Mouse (Mus musculus): ENCODE data around the gene Smg5.
"Not testable (repeated sequence)": the region's sequence is repeated elsewhere in the genome, so short reads cannot be mapped to it uniquely, and the experiment has no call there.

The Smg5 gene

GRCm38 (mm10) chr3:88354396-88355165 is 18.5 kb downstream of the Smg5 start:
- no peak for DNase-seq (ENCODE audit: low spot score)

- peak; percentile 23 for DNase-seq (ENCODE audit: low spot score)
These were observed 23.5 kb downstream of the Smg5 start for GRCm38 (mm10) chr3:88359584-88359983.

- DNase-seq (ENCODE audit: low spot score) = no peak
These were observed 23.9 kb downstream of the Smg5 start for GRCm38 (mm10) chr3:88359989-88360388.

- no peak for DNase-seq (ENCODE audit: low spot score)
These were observed 25.0 kb downstream of the Smg5 start for GRCm38 (mm10) chr3:88361096-88361495.

GRCm38 (mm10) chr3:88361612-88362313 is 25.7 kb downstream of the Smg5 start:
- no peak for DNase-seq (ENCODE audit: low spot score)

- DNase-seq (ENCODE audit: low spot score) = no peak
These were observed 27.6 kb downstream of the Smg5 start for GRCm38 (mm10) chr3:88363700-88364099.

- DNase-seq (ENCODE audit: low spot score) = peak; percentile 43
These were observed 28.3 kb downstream of the Smg5 start, which contains the start of gene Paqr6 for GRCm38 (mm10) chr3:88364337-88364736. TSS of gene Paqr6 (plus strand) at chr3:88364584.

GRCm38 (mm10) chr3:88365705-88366361 is 29.8 kb downstream of the Smg5 start:
- DNase-seq (ENCODE audit: low spot score) = no peak

- DNase-seq (ENCODE audit: low spot score) = peak; percentile 41
These were observed 30.9 kb downstream of the Smg5 start for GRCm38 (mm10) chr3:88366830-88367428.

GRCm38 (mm10) chr3:88367517-88367916 is 31.5 kb downstream of the Smg5 start:
- DNase-seq (ENCODE audit: low spot score) = not testable (repeated sequence)

- not testable (repeated sequence) for DNase-seq (ENCODE audit: low spot score)
These were observed 32.5 kb downstream of the Smg5 start for GRCm38 (mm10) chr3:88368511-88368910.

GRCm38 (mm10) chr3:88372643-88373042 is 36.6 kb downstream of the Smg5 start, which contains the start of gene Bglap3:
TSS of gene Bglap3 (minus strand) at chr3:88372743.
- DNase-seq (ENCODE audit: low spot score) = not testable (repeated sequence)

GRCm38 (mm10) chr3:88375750-88376626 is 39.9 kb downstream of the Smg5 start:
- peak; percentile 66 for DNase-seq (ENCODE audit: low spot score)

GRCm38 (mm10) chr3:88376644-88377043 is 40.6 kb downstream of the Smg5 start:
- DNase-seq (ENCODE audit: low spot score) = not testable (repeated sequence)

- DNase-seq (ENCODE audit: low spot score) = not testable (repeated sequence)
These were observed 42.5 kb downstream of the Smg5 start, which contains the start of gene Bglap2 for GRCm38 (mm10) chr3:88378599-88378998. TSS of gene Bglap2 (minus strand) at chr3:88378699.

- peak; percentile 69 for DNase-seq (ENCODE audit: low spot score)
These were observed 45.6 kb downstream of the Smg5 start for GRCm38 (mm10) chr3:88381389-88382315.

GRCm38 (mm10) chr3:88382383-88382782 is 46.3 kb downstream of the Smg5 start:
- DNase-seq (ENCODE audit: low spot score) = not testable (repeated sequence)

GRCm38 (mm10) chr3:88384364-88384763 is 48.3 kb downstream of the Smg5 start, which contains the start of gene Bglap:
TSS of gene Bglap (minus strand) at chr3:88384464.
- no peak for DNase-seq (ENCODE audit: low spot score)

GRCm38 (mm10) chr3:88393776-88394375 is 57.8 kb downstream of the Smg5 start:
- DNase-seq (ENCODE audit: low spot score) = no peak
